Mouse (Mus musculus): ENCODE measurements around the gene Rab33b. TPM values are rescaled to one million over a fixed set of nuclear protein-coding genes. Genes with fewer than 3 reads are reported as not detected.

Rab33b gene
- polyA plus RNA-seq, 1 experiment from 2014 or later = 11.7 TPM

- WGBS = 87% methylated on average over 4 of the region's 4 CpGs
- Histone ChIP-seq H3K4me2 (replicated peaks; ENCODE audit: low read depth, low read length) (no peak overlapping the region), H3K27ac (ENCODE audit: low read depth, low read length) (no peak overlapping the region), H3K27me3 (ENCODE audit: control insufficient read depth, insufficient read depth, low read length) (no peaks in the 10 kb centered on the region), H3K9ac (ENCODE audit: low read depth, low read length) (no peak overlapping the region), H3K4me1 (replicated peaks; ENCODE audit: control insufficient read depth, insufficient read depth, low read length) (no peaks in the 10 kb centered on the region), H3K36me3 (ENCODE audit: control insufficient read depth, insufficient read depth, low read length) (no peaks in the 10 kb centered on the region), H3K9me3 (ENCODE audit: control insufficient read depth, low read length) (no peaks in the 10 kb centered on the region), H3K4me3 (ENCODE audit: low read depth, low read length) (no peak overlapping the region)
- ATAC-seq (ENCODE audit: low FRiP score) (no peak), DNase-seq (ENCODE audit: low spot score) (no peak)
These were observed 16.2 kb downstream of the Rab33b start for GRCm38 (mm10) chr3:51499876-51500275.

GRCm38 (mm10) chr3:51504385-51504952 is 20.7 kb downstream of the Rab33b start:
- H3K4me2 ChIP-seq (replicated peaks; ENCODE audit: low read depth, low read length) = no peak overlapping the region
- H3K4me3 ChIP-seq (ENCODE audit: low read depth, low read length) = no peak overlapping the region
- WGBS = 68% methylated on average over 11 of the region's 11 CpGs
- H3K9ac ChIP-seq (ENCODE audit: low read depth, low read length) = no peak overlapping the region
- ATAC-seq (ENCODE audit: low FRiP score) (0 out of 2 replicates have a peak, but pooled peaks have one; percentile 55), DNase-seq (ENCODE audit: low spot score) (no peak)
- no peaks in the 10 kb centered on the region for H3K4me1 ChIP-seq (replicated peaks; ENCODE audit: control insufficient read depth, insufficient read depth, low read length)
- no peaks in the 10 kb centered on the region for H3K9me3 ChIP-seq (ENCODE audit: control insufficient read depth, low read length)
- H3K27me3 ChIP-seq (ENCODE audit: control insufficient read depth, insufficient read depth, low read length) = no peaks in the 10 kb centered on the region
- H3K27ac ChIP-seq (ENCODE audit: low read depth, low read length) = no peak overlapping the region
- H3K36me3 ChIP-seq (ENCODE audit: control insufficient read depth, insufficient read depth, low read length) = no peaks in the 10 kb centered on the region

DNA sequence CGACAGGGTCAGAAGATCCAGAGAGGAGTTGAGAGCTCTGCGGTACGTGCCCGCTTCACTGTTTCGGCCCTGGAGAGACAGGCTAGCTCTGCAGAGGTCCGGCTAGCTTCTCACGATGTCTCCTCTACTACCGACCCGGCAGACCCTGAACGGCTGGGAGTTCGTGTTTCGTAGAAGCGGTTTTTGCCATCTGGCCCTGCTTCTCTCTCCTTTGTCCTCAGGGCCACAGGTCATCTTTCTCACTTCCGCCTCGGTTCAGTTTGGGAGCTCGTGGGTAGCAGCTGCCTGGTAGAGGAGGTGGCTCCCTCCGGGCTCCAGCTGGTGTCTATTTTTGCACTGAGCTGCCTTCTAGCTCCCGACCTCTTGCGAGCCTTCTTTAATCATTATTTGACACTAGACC is 21.7 kb downstream of the Rab33b start:
- no peak overlapping the region for H3K4me3 ChIP-seq (ENCODE audit: low read depth, low read length)
- peak; percentile 70 for DNase-seq (ENCODE audit: low spot score)
- H3K9ac ChIP-seq (ENCODE audit: low read depth, low read length) = no peak overlapping the region
- 47% methylated on average over 19 of the region's 19 CpGs for WGBS
- ATAC-seq (ENCODE audit: low FRiP score) = peak; percentile 83
- no peaks in the 10 kb centered on the region for H3K9me3 ChIP-seq (ENCODE audit: control insufficient read depth, low read length)
- no peaks in the 10 kb centered on the region for H3K36me3 ChIP-seq (ENCODE audit: control insufficient read depth, insufficient read depth, low read length)
- H3K4me1 ChIP-seq (replicated peaks; ENCODE audit: control insufficient read depth, insufficient read depth, low read length) = no peaks in the 10 kb centered on the region
- H3K27ac ChIP-seq (ENCODE audit: low read depth, low read length) = peak overlapping the region; percentile 9; the same call in 1 of the 2 replicates
- H3K27me3 ChIP-seq (ENCODE audit: control insufficient read depth, insufficient read depth, low read length) = no peaks in the 10 kb centered on the region
- H3K4me2 ChIP-seq (replicated peaks; ENCODE audit: low read depth, low read length) = no peak overlapping the region

- Histone ChIP-seq H3K4me2 (replicated peaks; ENCODE audit: low read depth, low read length) (no peak overlapping the region; the same call in 1 of the 2 replicates), H3K4me1 (replicated peaks; ENCODE audit: control insufficient read depth, insufficient read depth, low read length) (no peaks in the 10 kb centered on the region), H3K9ac (ENCODE audit: low read depth, low read length) (no peak overlapping the region), H3K36me3 (ENCODE audit: control insufficient read depth, insufficient read depth, low read length) (no peaks in the 10 kb centered on the region), H3K27me3 (ENCODE audit: control insufficient read depth, insufficient read depth, low read length) (no peaks in the 10 kb centered on the region), H3K27ac (ENCODE audit: low read depth, low read length) (no peak overlapping the region), H3K9me3 (ENCODE audit: control insufficient read depth, low read length) (no peaks in the 10 kb centered on the region), H3K4me3 (ENCODE audit: low read depth, low read length) (no peak overlapping the region)
- ATAC-seq (ENCODE audit: low FRiP score) (no peak; the same call in 1 of the 2 replicates), DNase-seq (ENCODE audit: low spot score) (peak; percentile 82)
- WGBS = 38% methylated on average over 8 of the region's 8 CpGs
These were observed 27.2 kb downstream of the Rab33b start for GRCm38 (mm10) chr3:51510903-51511302.

DNA sequence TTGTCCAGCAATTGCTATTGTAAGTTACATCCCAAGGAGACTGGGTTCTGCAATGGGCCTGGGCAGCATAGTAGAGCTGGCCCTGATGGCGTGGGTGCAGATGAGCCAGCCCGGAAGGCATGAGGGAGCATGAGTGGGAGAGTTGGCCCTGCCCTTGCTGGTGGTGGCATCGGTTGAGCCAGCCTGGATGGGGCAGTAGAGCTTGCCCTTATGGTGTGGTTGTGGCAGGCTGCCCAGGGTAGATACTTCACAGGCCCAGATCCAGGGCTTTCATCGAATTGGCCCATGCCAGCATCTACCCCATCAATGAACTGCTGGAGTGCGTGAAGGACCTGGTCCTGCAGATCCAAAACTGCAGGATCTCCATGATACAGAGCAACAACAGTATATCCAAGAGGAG is 28.3 kb downstream of the Rab33b start:
- no peaks in the 10 kb centered on the region for H3K9me3 ChIP-seq (ENCODE audit: control insufficient read depth, low read length)
- ATAC-seq (ENCODE audit: low FRiP score) (no peak), DNase-seq (ENCODE audit: low spot score) (no peak)
- no peak overlapping the region for H3K4me2 ChIP-seq (replicated peaks; ENCODE audit: low read depth, low read length)
- H3K27ac ChIP-seq (ENCODE audit: low read depth, low read length) = no peak overlapping the region
- H3K4me3 ChIP-seq (ENCODE audit: low read depth, low read length) = no peak overlapping the region
- H3K4me1 ChIP-seq (replicated peaks; ENCODE audit: control insufficient read depth, insufficient read depth, low read length) = no peaks in the 10 kb centered on the region
- 96% methylated on average over 5 of the region's 5 CpGs for WGBS
- H3K9ac ChIP-seq (ENCODE audit: low read depth, low read length) = no peak overlapping the region
- H3K36me3 ChIP-seq (ENCODE audit: control insufficient read depth, insufficient read depth, low read length) = no peaks in the 10 kb centered on the region
- no peaks in the 10 kb centered on the region for H3K27me3 ChIP-seq (ENCODE audit: control insufficient read depth, insufficient read depth, low read length)

DNA sequence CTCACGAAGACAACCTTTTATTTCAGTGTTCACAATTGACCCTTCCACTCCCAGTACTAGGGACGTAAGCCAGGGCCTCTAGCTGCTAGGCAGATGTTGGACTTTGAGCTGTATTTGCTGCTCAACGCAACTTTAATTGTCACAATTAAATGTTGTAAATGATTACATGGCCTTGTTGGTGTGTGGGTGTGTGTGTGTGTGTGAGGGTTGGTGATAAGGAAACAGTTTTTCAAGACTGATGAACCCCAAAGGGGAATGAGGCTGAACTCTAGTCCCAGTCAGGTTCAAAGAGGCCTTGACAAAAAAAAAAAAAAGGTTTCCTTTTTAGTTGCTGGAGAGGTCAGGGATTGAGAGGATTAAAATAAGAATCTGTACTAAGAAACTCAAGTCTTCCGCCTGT is 33.7 kb downstream of the Rab33b start:
- Histone ChIP-seq H3K4me3 (ENCODE audit: low read depth, low read length) (no peak overlapping the region), H3K4me1 (replicated peaks; ENCODE audit: control insufficient read depth, insufficient read depth, low read length) (no peaks in the 10 kb centered on the region), H3K9ac (ENCODE audit: low read depth, low read length) (no peak overlapping the region), H3K27me3 (ENCODE audit: control insufficient read depth, insufficient read depth, low read length) (no peaks in the 10 kb centered on the region), H3K4me2 (replicated peaks; ENCODE audit: low read depth, low read length) (no peak overlapping the region), H3K27ac (ENCODE audit: low read depth, low read length) (no peak overlapping the region), H3K36me3 (ENCODE audit: control insufficient read depth, insufficient read depth, low read length) (no peaks in the 10 kb centered on the region), H3K9me3 (ENCODE audit: control insufficient read depth, low read length) (no peaks in the 10 kb centered on the region)
- WGBS = 88% methylated on average over 4 of the region's 4 CpGs
- DNase-seq (ENCODE audit: low spot score) (no peak), ATAC-seq (ENCODE audit: low FRiP score) (no peak)

DNA sequence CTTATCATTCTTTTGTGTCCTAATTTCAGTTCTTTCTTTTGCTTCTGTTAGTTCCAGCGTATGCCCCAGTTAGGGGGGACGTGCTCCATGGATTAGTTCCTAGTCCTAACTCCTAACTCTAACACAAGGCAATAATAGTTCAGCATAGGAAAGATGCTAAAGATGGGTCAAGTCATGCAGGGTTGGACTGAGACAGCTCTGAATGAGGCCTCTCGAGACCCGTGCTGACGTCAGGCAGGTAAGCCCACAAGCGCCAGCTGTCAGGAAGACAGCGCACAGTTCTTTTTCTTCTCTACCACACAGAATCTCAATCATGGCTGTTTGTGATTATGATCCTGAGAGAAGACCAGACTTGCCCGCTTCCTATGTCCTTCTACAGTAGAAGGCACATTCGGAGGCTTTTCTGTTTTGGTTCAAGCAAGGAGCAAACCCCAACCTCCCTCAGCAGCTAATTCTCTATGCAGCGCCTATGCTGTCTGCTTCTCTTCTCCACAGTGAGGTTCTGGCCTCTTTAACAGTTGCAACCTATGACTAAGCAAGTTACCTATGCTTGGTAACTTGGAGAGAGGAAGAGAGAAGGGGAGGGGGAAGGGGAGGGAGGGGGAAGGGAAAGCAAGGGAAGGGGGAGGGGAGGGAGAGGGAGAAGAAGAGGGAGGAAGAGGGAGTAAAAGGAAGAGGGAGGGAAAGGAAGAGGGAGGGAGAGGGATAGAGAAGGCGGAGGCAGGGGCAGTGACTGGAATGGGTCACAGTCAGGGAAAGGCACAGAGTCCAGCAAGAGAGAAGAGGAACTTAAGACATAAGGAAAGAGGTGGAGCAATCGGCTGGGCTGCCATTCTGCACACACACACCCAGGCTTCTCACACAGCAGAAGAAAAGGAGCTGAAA is 34.4 kb downstream of the Rab33b start:
- no peak overlapping the region for H3K4me2 ChIP-seq (replicated peaks; ENCODE audit: low read depth, low read length)
- DNase-seq (ENCODE audit: low spot score) = no peak
- H3K27ac ChIP-seq (ENCODE audit: low read depth, low read length) = no peak overlapping the region
- H3K9ac ChIP-seq (ENCODE audit: low read depth, low read length) = no peak overlapping the region
- H3K9me3 ChIP-seq (ENCODE audit: control insufficient read depth, low read length) = no peaks in the 10 kb centered on the region
- WGBS = 77% methylated on average over 12 of the region's 12 CpGs
- H3K4me3 ChIP-seq (ENCODE audit: low read depth, low read length) = no peak overlapping the region
- no peaks in the 10 kb centered on the region for H3K36me3 ChIP-seq (ENCODE audit: control insufficient read depth, insufficient read depth, low read length)
- no peak for ATAC-seq (ENCODE audit: low FRiP score)
- H3K4me1 ChIP-seq (replicated peaks; ENCODE audit: control insufficient read depth, insufficient read depth, low read length) = no peaks in the 10 kb centered on the region
- H3K27me3 ChIP-seq (ENCODE audit: control insufficient read depth, insufficient read depth, low read length) = no peaks in the 10 kb centered on the region

- Histone ChIP-seq H3K9me3 (ENCODE audit: control insufficient read depth, low read length) (no peaks in the 10 kb centered on the region), H3K36me3 (ENCODE audit: control insufficient read depth, insufficient read depth, low read length) (peaks cover 2% of the 10 kb centered on the region; the same call in 1 of the 2 replicates), H3K9ac (ENCODE audit: low read depth, low read length) (no peak overlapping the region), H3K4me3 (ENCODE audit: low read depth, low read length) (no peak overlapping the region), H3K27me3 (ENCODE audit: control insufficient read depth, insufficient read depth, low read length) (no peaks in the 10 kb centered on the region), H3K27ac (ENCODE audit: low read depth, low read length) (no peak overlapping the region), H3K4me1 (replicated peaks; ENCODE audit: control insufficient read depth, insufficient read depth, low read length) (no peaks in the 10 kb centered on the region), H3K4me2 (replicated peaks; ENCODE audit: low read depth, low read length) (no peak overlapping the region)
- no peak for ATAC-seq (ENCODE audit: low FRiP score)
- 76% methylated on average over 8 of the region's 8 CpGs for WGBS
- DNase-seq (ENCODE audit: low spot score) = no peak
These were observed 35.0 kb downstream of the Rab33b start for GRCm38 (mm10) chr3:51518763-51519121.

GRCm38 (mm10) chr3:51521262-51521661 is 37.5 kb downstream of the Rab33b start:
- no peak overlapping the region for H3K4me2 ChIP-seq (replicated peaks; ENCODE audit: low read depth, low read length)
- peaks cover 6% of the 10 kb centered on the region for H3K36me3 ChIP-seq (ENCODE audit: control insufficient read depth, insufficient read depth, low read length)

More at GRCm38 (mm10) chr3:51521262-51521661, 37.5 kb downstream of the Rab33b start:
- H3K4me1 ChIP-seq (replicated peaks; ENCODE audit: control insufficient read depth, insufficient read depth, low read length) = no peaks in the 10 kb centered on the region
- no peaks in the 10 kb centered on the region for H3K27me3 ChIP-seq (ENCODE audit: control insufficient read depth, insufficient read depth, low read length)
- H3K4me3 ChIP-seq (ENCODE audit: low read depth, low read length) = no peak overlapping the region
- no peak overlapping the region for H3K9ac ChIP-seq (ENCODE audit: low read depth, low read length)
- 93% methylated on average over 14 of the region's 14 CpGs for WGBS
- no peak for DNase-seq (ENCODE audit: low spot score)
- no peaks in the 10 kb centered on the region for H3K9me3 ChIP-seq (ENCODE audit: control insufficient read depth, low read length)
- ATAC-seq (ENCODE audit: low FRiP score) = no peak
- H3K27ac ChIP-seq (ENCODE audit: low read depth, low read length) = no peak overlapping the region

Data from hindbrain, embryonic 11.5 days (tissue).